Mouse (Mus musculus) erythroblast, embryonic 14.5 days (primary cell): ENCODE measurements around the gene Cdk5.

Experiments used
- GATA1 ChIP-seq: IDR thresholded peaks from 2 replicates; pipeline ENCODE4 v1.6.1; 2012; ENCODE audit warnings: low read length, inconsistent platforms, mixed read lengths
- TAL1 ChIP-seq: IDR thresholded peaks from 3 replicates; pipeline ENCODE4 v1.6.1; 2012; ENCODE audit warnings: low read length, inconsistent platforms, mixed read lengths

DNA sequence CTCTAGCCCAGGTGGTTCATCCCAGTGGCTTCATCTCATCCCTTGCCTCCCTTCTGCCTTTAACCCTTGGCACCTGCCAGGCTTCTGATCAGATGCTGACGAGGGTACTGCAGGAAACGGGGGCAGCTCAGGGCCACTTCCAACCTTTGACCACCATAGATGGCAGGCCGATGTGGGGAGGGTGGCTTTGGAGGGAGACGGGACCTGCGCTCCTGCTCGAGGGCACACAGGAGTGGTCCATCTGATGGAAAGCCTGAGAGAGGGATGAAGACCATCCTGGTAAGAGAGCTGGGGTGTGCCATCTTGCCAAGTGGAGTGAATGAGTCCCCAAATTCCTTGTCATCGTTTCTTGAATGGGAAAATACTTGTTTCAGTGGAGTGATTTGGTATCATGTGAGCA is 19.9 kb upstream of the Cdk5 start:
- no peak for TF ChIP-seq TAL1
- no peak for TF ChIP-seq GATA1
